Mouse (Mus musculus): ENCODE data around the gene Plekha1.

Plekha1 gene

GRCm38 (mm10) chr7:130865613-130866591, at the start of gene Plekha1:
Plekha1 (plus strand) TSS chr7:130865756.
- DNase-seq (ENCODE audit: extremely low read depth, low read depth) = no peak

DNA sequence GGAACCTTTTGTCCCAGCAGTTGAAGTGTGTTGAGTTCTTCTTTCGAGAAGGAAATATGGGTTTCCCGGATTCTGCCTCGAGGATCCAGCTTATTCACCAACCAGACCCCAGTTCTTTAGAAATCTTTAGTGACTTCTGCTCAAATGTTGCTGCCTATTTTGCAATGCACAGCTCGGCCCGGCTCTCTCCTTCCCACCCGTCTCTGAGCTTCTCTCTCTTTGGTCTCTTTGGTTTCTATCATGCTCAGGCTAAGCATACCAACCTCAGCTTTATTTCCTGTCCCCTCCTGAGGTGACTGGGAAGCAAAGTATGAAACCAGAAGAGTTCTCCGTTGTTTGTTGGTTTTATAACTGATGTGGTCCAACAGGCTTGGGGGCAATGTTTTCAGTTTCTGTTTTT, 49.3 kb upstream of the Plekha1 start:
- DNase-seq (ENCODE audit: extremely low read depth, low read depth) = no peak

GRCm38 (mm10) chr7:130818813-130819212, 46.7 kb upstream of the Plekha1 start:
- no peak for DNase-seq (ENCODE audit: extremely low read depth, low read depth)

DNA sequence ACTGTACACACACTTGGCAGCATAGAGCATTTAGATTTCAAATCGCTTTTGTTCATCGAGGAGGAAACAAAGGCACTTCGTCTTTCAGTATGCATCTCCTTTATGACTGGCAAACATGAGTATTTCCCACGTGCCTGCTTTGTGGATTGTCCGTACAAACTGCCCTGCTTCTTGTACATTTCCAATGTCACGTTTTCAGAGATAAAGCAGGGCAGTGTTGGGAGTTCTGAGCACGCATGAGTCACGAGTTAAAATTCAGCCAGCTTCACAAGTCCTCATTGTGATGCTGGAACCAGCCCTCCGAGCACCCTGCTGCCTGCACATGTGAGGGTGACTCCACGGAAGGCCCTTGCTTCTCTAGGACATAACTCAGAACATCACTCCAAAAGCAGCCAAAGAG, 45.9 kb upstream of the Plekha1 start:
- DNase-seq (ENCODE audit: extremely low read depth, low read depth) = no peak

- DNase-seq (ENCODE audit: extremely low read depth, low read depth) = no peak
These were observed 41.6 kb upstream of the Plekha1 start for GRCm38 (mm10) chr7:130823992-130824391.

DNA sequence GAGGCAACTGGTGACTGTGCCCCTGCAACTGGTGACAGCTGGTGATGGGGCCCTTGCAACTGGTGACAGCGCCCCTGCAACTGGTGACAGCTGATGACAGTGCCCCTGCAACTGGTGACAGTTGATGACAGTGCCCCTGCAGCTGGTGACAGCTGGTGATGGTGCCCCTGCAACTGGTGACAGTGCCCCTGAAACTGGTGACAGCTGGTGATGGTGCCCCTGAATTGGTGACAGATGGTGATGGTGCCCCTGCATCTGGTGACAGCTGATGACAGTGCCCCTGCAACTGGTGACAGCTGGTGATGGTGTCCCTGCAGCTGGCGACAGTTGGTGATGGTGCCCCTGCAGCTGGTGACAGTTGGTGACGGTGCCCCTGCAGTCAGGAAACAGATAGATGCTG, 39.2 kb upstream of the Plekha1 start:
- DNase-seq (ENCODE audit: extremely low read depth, low read depth) = no peak

DNA sequence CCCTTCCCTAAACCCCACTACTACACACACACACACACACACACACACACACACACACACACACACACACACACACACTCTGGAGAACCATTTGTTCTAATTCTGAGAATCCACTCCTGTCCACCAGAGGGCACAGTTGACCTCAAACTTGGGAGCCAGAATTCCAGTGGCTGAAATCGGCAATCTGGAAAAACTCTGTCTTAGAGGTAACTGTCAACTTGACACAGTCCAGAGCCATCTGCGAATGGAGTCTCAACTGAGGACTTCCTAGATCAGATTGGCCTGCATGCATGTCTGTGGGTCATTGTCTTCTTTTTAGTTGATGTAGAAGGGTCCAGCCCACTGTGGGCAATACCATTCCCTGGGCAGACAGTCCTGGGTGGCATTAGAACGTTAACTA, 38.1 kb upstream of the Plekha1 start:
- DNase-seq (ENCODE audit: extremely low read depth, low read depth) = no peak

GRCm38 (mm10) chr7:130827844-130828403, 37.6 kb upstream of the Plekha1 start:
- DNase-seq (ENCODE audit: extremely low read depth, low read depth) = no peak

DNA sequence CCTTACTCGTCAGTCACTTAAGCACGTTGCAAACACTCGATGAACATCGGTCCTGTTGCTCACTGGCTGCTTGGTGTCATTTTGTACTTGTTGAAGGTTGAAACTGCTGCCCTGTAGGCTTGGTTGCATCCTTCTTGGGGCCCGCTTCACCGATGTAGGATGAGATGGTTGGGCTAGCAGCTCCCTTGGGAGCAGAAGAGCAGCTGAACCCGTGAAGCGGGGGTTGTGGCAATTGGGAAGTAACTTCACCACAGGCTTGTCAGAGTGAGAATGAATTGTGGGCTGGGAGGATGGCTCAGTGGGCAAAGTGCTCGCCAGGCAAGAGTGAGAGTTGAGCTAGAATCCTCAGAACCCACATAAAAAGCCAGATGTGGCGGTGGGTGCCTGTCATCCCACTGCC, 37.1 kb upstream of the Plekha1 start:
- no peak for DNase-seq (ENCODE audit: extremely low read depth, low read depth)

DNA sequence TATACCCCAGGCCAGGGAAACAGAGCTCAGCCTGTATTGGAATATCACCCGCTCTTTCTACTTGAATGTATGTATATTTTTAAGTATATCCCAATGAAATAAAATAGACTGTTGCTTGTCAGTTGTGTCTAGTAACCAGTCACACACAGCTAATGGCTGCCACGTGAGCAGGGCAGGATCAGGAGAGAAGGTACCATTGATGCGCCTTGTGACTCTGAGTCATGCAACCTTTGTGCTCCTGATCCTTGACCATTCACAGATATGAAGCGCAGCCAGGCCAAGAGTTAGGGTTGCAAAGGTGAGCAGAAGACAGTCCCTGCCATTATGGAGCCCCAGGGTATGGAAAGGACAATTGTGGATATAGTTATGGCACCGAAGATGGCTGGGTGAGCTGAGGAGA, 34.0 kb upstream of the Plekha1 start:
- DNase-seq (ENCODE audit: extremely low read depth, low read depth) = no peak

GRCm38 (mm10) chr7:130834299-130834698, 31.3 kb upstream of the Plekha1 start:
- DNase-seq (ENCODE audit: extremely low read depth, low read depth) = peak; percentile 83

DNA sequence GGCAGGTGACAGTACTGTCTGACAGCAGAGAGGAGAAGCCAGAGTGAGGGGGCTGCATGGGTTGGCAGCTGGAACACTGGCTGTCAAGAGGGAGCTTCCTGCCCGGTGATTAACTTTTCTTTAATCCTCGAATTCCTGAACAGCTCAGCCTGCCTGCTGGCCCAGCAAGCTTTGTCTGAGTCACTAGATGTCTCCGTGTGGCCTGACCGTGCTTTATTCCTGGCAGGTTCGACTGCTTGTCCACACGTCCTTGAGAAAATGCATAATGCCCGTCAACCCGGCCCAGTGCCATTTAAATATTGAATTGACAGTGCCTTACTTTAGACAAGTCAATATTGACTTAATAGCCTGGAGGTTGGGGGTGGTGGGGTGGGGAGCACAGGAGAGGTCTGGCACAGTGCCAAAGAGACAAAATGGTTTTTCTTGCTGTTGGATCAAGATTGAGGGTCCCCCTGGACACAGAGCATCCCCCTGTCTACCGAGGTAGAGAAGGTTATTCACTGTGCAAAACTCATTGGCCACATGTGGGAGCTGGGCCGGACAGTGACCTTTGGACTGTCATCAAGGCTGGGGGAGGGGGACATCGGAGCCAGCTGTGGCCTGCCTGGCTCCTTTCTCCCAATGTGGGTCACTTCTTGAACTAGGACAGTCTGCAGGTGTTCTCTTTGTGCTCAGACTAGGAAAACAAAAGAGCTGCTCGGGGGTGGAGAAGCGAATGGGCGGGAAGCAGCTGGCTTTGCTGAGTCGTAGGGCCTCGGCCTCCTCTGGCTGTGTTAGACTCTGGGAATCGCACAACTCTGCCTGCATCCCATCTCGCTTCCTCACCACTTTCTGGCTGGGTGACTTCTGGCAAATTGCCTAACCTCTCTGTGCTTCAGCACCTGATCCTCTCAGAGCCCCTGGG, 30.3 kb upstream of the Plekha1 start:
- no peak for DNase-seq (ENCODE audit: extremely low read depth, low read depth)

DNA sequence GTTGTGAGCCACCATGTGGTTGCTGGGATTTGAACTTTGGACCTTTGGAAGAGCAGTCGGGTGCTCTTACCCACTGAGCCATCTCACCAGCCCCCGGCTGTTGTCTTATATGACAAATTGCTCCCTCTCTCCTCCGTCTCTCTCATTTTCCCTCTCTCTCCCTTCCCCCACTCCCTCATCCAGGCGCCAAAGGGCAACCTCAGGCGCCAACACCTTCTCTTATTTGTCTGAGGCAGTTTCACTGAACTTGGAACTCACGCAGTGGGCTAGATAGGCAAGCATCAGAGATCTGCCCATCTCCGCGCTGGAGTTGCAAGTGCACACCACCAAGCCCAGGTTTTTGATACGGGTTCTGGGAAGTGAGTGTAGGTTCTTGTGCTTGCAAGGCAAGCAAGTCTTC, 29.5 kb upstream of the Plekha1 start:
- no peak for DNase-seq (ENCODE audit: extremely low read depth, low read depth)

DNA sequence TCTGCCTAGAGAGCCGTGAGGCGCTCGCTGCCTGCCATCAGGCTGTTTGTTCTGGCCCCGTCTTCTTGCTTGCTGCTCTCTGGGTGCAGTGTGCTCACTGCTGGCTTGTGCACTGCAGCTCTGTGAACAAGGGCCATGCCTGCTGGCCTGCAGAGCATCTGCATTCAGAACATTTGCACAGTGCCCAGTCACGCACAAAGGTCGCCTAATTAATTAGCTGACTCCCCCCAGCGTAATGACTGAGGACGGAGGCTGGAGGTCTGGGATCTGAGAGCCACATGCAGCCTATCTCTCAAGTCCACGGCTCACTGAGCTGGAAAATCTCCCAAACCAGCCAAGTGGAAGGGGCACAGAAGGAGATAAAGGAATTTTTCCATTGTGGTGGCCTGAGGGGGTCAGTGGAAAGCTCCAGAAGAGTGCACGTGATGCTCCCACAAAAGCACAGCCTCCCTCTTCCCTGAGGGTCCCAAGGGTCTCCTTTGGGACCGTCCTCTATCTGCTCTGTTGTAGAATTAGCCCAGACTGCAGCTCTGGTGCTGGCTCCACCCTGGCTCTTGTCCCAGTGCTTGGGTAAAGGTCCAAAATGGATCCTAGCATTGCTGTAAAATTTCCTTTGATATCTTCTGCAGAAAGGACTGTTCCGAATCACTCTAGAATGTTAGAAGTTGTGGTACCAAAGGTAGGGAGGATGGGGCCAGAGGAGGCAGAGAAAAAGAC, 27.5 kb upstream of the Plekha1 start:
- no peak for DNase-seq (ENCODE audit: extremely low read depth, low read depth)

- no peak for DNase-seq (ENCODE audit: extremely low read depth, low read depth)
These were observed 26.9 kb upstream of the Plekha1 start for GRCm38 (mm10) chr7:130838658-130839025.

GRCm38 (mm10) chr7:130839380-130840100, 26.0 kb upstream of the Plekha1 start:
- no peak for DNase-seq (ENCODE audit: extremely low read depth, low read depth)

GRCm38 (mm10) chr7:130847164-130847718, 18.3 kb upstream of the Plekha1 start:
- DNase-seq (ENCODE audit: extremely low read depth, low read depth) = no peak

GRCm38 (mm10) chr7:130854684-130855292, 10.8 kb upstream of the Plekha1 start:
- no peak for DNase-seq (ENCODE audit: extremely low read depth, low read depth)

DNA sequence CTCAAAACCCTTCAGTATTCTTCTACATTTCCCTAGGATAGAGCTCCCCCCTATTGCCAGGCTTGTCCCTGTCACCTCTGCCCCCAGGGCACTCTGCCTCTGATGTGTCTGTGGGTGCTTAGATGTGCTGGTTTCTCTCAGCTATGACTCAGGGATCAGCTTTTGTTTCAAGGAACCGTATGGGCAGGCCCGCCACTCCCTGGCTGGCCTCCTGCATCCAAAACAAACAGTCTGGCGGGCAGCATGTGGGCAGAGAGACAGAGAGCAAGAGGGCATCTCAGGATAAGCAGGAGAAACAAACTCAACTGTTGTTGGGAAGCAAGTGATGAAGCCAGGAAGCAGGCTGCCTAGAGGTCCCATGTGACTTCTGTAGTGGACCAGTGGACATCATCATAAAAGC, 9.9 kb upstream of the Plekha1 start:
- DNase-seq (ENCODE audit: extremely low read depth, low read depth) = no peak

DNA sequence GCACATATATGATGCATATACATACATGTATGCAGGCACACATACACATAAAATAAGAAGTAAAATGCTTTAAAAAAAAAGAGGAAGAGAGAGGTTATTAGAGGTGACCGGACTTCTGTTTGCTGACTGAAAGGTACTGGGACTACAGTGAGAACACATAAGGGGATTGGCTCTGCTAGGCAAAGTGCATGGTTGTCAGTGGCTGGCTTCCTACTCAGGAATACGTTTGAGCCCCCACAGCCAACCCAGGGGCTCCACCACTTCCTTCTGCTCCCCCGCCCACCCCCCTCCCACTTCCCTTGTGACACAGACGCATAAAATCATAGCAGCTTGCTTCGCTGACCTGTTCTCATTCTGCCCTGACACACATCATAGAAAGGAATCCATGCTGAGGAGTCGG, 7.6 kb upstream of the Plekha1 start:
- no peak for DNase-seq (ENCODE audit: extremely low read depth, low read depth)

All from MEL-GATA-1-ER (cell line).